Mouse (Mus musculus): ENCODE measurements around the gene Thy1. TPM values are rescaled to one million over a fixed set of nuclear protein-coding genes. Genes with fewer than 3 reads are reported as not detected.
A peak's percentile ranks its signal among the peaks of the same experiment; 100 is the strongest.

The Thy1 gene
- 1.6 and 2.8 TPM in 2 replicates for polyA plus RNA-seq (2016; fragmentation: Nextera tagmentation; extraction: Ambion mirVana)

GRCm38 (mm10) chr9:44042836-44043707 lies at the start of gene Thy1:
Gene Thy1, plus strand, starts transcription at chr9:44043384.
- peak within 1 kb of the TSS; percentile 30; the same call in 1 of the 2 replicates for H3K9ac ChIP-seq
- H3K36me3 ChIP-seq, result no peaks in the 10 kb centered on the region
- H3K4me1 ChIP-seq, result peaks cover 22% of the 10 kb centered on the region
- peaks cover 47% of the 10 kb centered on the region for H3K27me3 ChIP-seq
- peak within 1 kb of the TSS; percentile 55 for H3K4me2 ChIP-seq (replicated peaks)
- H3K27ac ChIP-seq, result no peak within 1 kb of the TSS
- ATAC-seq (ENCODE audit: insufficient number of reproducible peaks, insufficient read depth, low FRiP score, low TSS enrichment), result no peak
- peak within 1 kb of the TSS; percentile 39 for H3K4me3 ChIP-seq
- under 1% methylated on average over 30 of the region's 30 CpGs for WGBS
- no peaks in the 10 kb centered on the region for H3K9me3 ChIP-seq

DNA sequence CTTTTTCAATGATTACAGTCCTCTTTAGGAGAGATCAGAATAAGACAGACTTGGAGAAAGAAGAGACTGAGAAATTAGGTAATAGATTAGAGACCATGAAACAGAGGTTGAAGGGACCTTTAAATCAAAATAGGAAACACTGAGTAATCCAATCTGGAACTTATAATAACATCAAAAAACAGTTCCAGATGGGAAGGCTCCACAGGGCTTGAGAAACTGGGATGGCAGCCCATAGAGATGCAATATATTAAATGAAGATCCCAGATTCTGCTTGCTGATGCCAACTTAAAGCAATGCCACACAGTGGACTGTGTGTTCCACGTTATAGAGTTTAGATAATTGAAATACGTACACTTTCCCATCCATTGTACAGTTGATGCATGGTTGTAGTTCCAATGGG lies 45.5 kb upstream of the Thy1 start:
- H3K9ac ChIP-seq, result no peak overlapping the region
- peaks cover 22% of the 10 kb centered on the region for H3K4me1 ChIP-seq
- H3K36me3 ChIP-seq, result no peaks in the 10 kb centered on the region
- no peak overlapping the region for H3K4me3 ChIP-seq
- no peaks in the 10 kb centered on the region for H3K27me3 ChIP-seq
- WGBS, result 49% methylated on average over 2 of the region's 2 CpGs
- ATAC-seq (ENCODE audit: insufficient number of reproducible peaks, insufficient read depth, low FRiP score, low TSS enrichment), result no peak
- no peak overlapping the region for H3K27ac ChIP-seq
- no peak overlapping the region for H3K4me2 ChIP-seq (replicated peaks)
- H3K9me3 ChIP-seq, result no peaks in the 10 kb centered on the region

DNA sequence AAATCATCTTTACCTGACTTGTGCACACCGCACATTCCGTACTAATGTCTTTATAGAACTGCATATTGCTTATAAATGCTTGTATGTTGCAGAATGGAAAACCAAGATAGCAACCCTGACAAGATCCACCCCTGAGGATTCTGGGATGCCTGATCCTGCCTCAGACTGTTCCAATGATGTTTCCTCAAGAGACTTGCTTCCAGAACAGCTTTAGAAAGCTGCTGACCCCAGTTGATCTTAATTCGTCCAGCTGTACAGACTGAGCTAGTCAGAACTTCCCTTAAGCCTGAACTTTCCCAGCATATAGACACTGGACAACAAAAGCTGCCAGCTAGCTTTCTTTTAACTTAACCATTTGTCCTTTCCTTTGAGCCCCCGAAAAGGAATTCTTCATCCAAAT lies 44.3 kb upstream of the Thy1 start:
- H3K27me3 ChIP-seq, result no peaks in the 10 kb centered on the region
- peaks cover 11% of the 10 kb centered on the region for H3K4me1 ChIP-seq
- no peak overlapping the region for H3K4me3 ChIP-seq
- H3K27ac ChIP-seq, result no peak overlapping the region
- no peak overlapping the region for H3K4me2 ChIP-seq (replicated peaks)
- no peaks in the 10 kb centered on the region for H3K9me3 ChIP-seq
- no peak overlapping the region for H3K9ac ChIP-seq
- no peak for ATAC-seq (ENCODE audit: insufficient number of reproducible peaks, insufficient read depth, low FRiP score, low TSS enrichment)
- no peaks in the 10 kb centered on the region for H3K36me3 ChIP-seq
- WGBS, result 65% methylated on average over 4 of the region's 4 CpGs

GRCm38 (mm10) chr9:44004362-44004761 lies 38.8 kb upstream of the Thy1 start:
- Histone ChIP-seq H3K9ac (no peak overlapping the region), H3K27me3 (no peaks in the 10 kb centered on the region), H3K4me2 (replicated peaks) (no peak overlapping the region), H3K4me3 (no peak overlapping the region), H3K27ac (no peak overlapping the region), H3K36me3 (no peaks in the 10 kb centered on the region), H3K4me1 (no peaks in the 10 kb centered on the region), H3K9me3 (no peaks in the 10 kb centered on the region)
- 73% methylated on average over 3 of the region's 3 CpGs for WGBS
- ATAC-seq (ENCODE audit: insufficient number of reproducible peaks, insufficient read depth, low FRiP score, low TSS enrichment), result no peak

- Histone ChIP-seq H3K27me3 (no peaks in the 10 kb centered on the region), H3K9ac (no peak overlapping the region), H3K4me1 (no peaks in the 10 kb centered on the region), H3K36me3 (no peaks in the 10 kb centered on the region), H3K4me3 (no peak overlapping the region), H3K9me3 (no peaks in the 10 kb centered on the region), H3K4me2 (replicated peaks) (no peak overlapping the region), H3K27ac (no peak overlapping the region)
- ATAC-seq (ENCODE audit: insufficient number of reproducible peaks, insufficient read depth, low FRiP score, low TSS enrichment), result no peak
- WGBS, result 80% methylated on average over 3 of the region's 3 CpGs
Observed at GRCm38 (mm10) chr9:44005305-44005704, 37.9 kb upstream of the Thy1 start.

- H3K36me3 ChIP-seq, result no peaks in the 10 kb centered on the region
- no peaks in the 10 kb centered on the region for H3K4me1 ChIP-seq
- ATAC-seq (ENCODE audit: insufficient number of reproducible peaks, insufficient read depth, low FRiP score, low TSS enrichment), result no peak
- H3K4me3 ChIP-seq, result no peak overlapping the region
- H3K4me2 ChIP-seq (replicated peaks), result no peak overlapping the region
- no peak overlapping the region for H3K27ac ChIP-seq
- H3K9ac ChIP-seq, result no peak overlapping the region
- WGBS, result 64% methylated on average over 2 of the region's 2 CpGs
- H3K9me3 ChIP-seq, result no peaks in the 10 kb centered on the region
- no peaks in the 10 kb centered on the region for H3K27me3 ChIP-seq
Observed at GRCm38 (mm10) chr9:44007323-44007722, 35.9 kb upstream of the Thy1 start.

DNA sequence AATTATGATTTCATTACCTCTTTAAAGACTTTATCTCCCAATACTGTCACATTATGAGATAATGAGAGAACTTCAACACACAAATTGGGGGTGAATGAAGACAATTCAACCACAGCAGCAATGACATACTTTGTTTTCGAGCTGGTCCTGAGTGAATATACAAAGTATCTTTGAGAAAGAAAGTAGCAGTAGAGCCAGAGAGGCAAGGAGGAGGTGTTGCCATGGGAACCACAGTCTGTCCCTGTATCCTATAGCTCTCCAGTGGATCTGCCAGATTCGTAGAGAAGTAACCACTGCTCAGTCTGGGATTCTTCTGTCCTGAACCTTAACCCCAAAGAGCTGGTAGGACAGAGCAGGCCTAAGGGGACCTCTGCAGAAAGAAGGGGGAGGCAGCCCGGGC lies 35.2 kb upstream of the Thy1 start:
- 73% methylated on average over 3 of the region's 3 CpGs for WGBS

GRCm38 (mm10) chr9:44010900-44011299 lies 32.3 kb upstream of the Thy1 start:
- WGBS, result 79% methylated on average over 3 of the region's 3 CpGs
- Histone ChIP-seq H3K4me3 (no peak overlapping the region), H3K27ac (no peak overlapping the region), H3K4me1 (peaks cover 4% of the 10 kb centered on the region; the same call in 1 of the 2 replicates), H3K36me3 (no peaks in the 10 kb centered on the region), H3K9ac (no peak overlapping the region), H3K4me2 (replicated peaks) (no peak overlapping the region), H3K27me3 (no peaks in the 10 kb centered on the region), H3K9me3 (no peaks in the 10 kb centered on the region)
- no peak for ATAC-seq (ENCODE audit: insufficient number of reproducible peaks, insufficient read depth, low FRiP score, low TSS enrichment)

More for the DNA sequence above, 35.2 kb upstream of the Thy1 start:
- Histone ChIP-seq H3K4me3 (no peak overlapping the region), H3K9me3 (no peaks in the 10 kb centered on the region), H3K27me3 (no peaks in the 10 kb centered on the region), H3K4me2 (replicated peaks) (no peak overlapping the region), H3K36me3 (no peaks in the 10 kb centered on the region), H3K27ac (no peak overlapping the region), H3K9ac (no peak overlapping the region), H3K4me1 (peaks cover 4% of the 10 kb centered on the region; the same call in 1 of the 2 replicates)
- no peak for ATAC-seq (ENCODE audit: insufficient number of reproducible peaks, insufficient read depth, low FRiP score, low TSS enrichment)

DNA sequence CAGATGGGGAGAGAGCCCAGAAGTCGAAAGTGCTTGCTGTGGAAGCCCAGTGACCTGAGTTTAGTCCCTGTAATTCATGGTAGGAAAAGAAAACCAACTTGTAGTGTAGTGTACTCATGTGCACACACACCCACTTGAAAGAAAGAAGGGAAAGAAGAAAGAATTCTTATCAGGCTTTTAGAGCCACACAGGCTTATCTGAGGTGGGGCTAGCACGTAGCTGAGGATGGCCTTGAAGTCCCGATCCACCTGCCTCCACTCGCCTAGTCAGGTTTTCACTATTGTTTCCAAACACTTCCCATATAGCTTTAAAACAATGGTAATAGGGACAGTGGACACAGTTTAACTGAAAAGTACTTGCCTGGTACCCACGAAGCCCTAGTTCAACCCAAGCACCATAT lies 31.5 kb upstream of the Thy1 start:
- no peak overlapping the region for H3K9ac ChIP-seq
- peaks cover 4% of the 10 kb centered on the region; the same call in 1 of the 2 replicates for H3K4me1 ChIP-seq
- H3K4me3 ChIP-seq, result no peak overlapping the region
- ATAC-seq (ENCODE audit: insufficient number of reproducible peaks, insufficient read depth, low FRiP score, low TSS enrichment), result no peak
- H3K4me2 ChIP-seq (replicated peaks), result no peak overlapping the region
- H3K27ac ChIP-seq, result no peak overlapping the region
- H3K9me3 ChIP-seq, result no peaks in the 10 kb centered on the region
- no peaks in the 10 kb centered on the region for H3K27me3 ChIP-seq
- no peaks in the 10 kb centered on the region for H3K36me3 ChIP-seq
- WGBS, result 80% methylated on average over 5 of the region's 5 CpGs

GRCm38 (mm10) chr9:44012164-44012563 lies 31.0 kb upstream of the Thy1 start:
- Histone ChIP-seq H3K27me3 (no peaks in the 10 kb centered on the region), H3K9ac (no peak overlapping the region), H3K4me1 (peaks cover 4% of the 10 kb centered on the region; the same call in 1 of the 2 replicates), H3K36me3 (no peaks in the 10 kb centered on the region), H3K4me3 (no peak overlapping the region), H3K27ac (no peak overlapping the region), H3K4me2 (replicated peaks) (no peak overlapping the region), H3K9me3 (no peaks in the 10 kb centered on the region)
- no peak for ATAC-seq (ENCODE audit: insufficient number of reproducible peaks, insufficient read depth, low FRiP score, low TSS enrichment)
- 68% methylated on average over 6 of the region's 6 CpGs for WGBS

GRCm38 (mm10) chr9:44012761-44013301 lies 30.4 kb upstream of the Thy1 start:
- H3K36me3 ChIP-seq, result no peaks in the 10 kb centered on the region
- H3K4me3 ChIP-seq, result no peak overlapping the region
- no peaks in the 10 kb centered on the region for H3K9me3 ChIP-seq
- no peak for ATAC-seq (ENCODE audit: insufficient number of reproducible peaks, insufficient read depth, low FRiP score, low TSS enrichment)
- H3K27ac ChIP-seq, result no peak overlapping the region
- peaks cover 4% of the 10 kb centered on the region; the same call in 1 of the 2 replicates for H3K4me1 ChIP-seq
- no peak overlapping the region for H3K9ac ChIP-seq
- no peak overlapping the region for H3K4me2 ChIP-seq (replicated peaks)
- 38% methylated on average over 8 of the region's 8 CpGs for WGBS
- H3K27me3 ChIP-seq, result no peaks in the 10 kb centered on the region

GRCm38 (mm10) chr9:44013781-44014180 lies 29.4 kb upstream of the Thy1 start:
- H3K9me3 ChIP-seq, result no peaks in the 10 kb centered on the region
- no peak for ATAC-seq (ENCODE audit: insufficient number of reproducible peaks, insufficient read depth, low FRiP score, low TSS enrichment)
- H3K4me1 ChIP-seq, result peaks cover 4% of the 10 kb centered on the region; the same call in 1 of the 2 replicates
- H3K36me3 ChIP-seq, result no peaks in the 10 kb centered on the region
- H3K4me2 ChIP-seq (replicated peaks), result no peak overlapping the region
- H3K4me3 ChIP-seq, result no peak overlapping the region
- 77% methylated on average over 6 of the region's 6 CpGs for WGBS
- H3K27me3 ChIP-seq, result no peaks in the 10 kb centered on the region
- H3K9ac ChIP-seq, result no peak overlapping the region
- H3K27ac ChIP-seq, result no peak overlapping the region

All from embryonic facial prominence, embryonic 12.5 days (tissue).